ENCODE assay signal across 11 mouse cellular contexts in genomic region chr7:66101866-66102265, GRCm38 (mm10). TPM values are rescaled to one million over a fixed set of nuclear protein-coding genes. Genes with fewer than 3 reads are reported as not detected.
DNase-seq lines count a peak whose midpoint lies in the region; ATAC-seq and TF ChIP-seq lines count a peak whose summit lies in the region.
"Had no signal": no experiment of that assay in that cellular context is flagged by ENCODE, and none has a peak within 500 bp of the region (broad histone marks: within the 10 kb centered on the region; RNA-seq: fewer than 3 reads in every experiment).

No protein-coding gene starts in this region.

- TF ChIP-seq CTCF in lung, embryonic 14.5 days (IDR thresholded peaks at IDR 0.05; ENCODE audit: low read depth): peak; percentile 73

- no peak for DNase-seq in frontal cortex, postnatal 14 days (ENCODE audit: low spot score in 2 of 2)
- DNase-seq in lung, embryonic 14.5 days: peak; percentile 86
- no peak for DNase-seq in lung, adult 18-20 months
- DNase-seq in layer of hippocampus, postnatal 10 days (ENCODE audit: low spot score in 2 of 2): no peak
- no peak for DNase-seq in adrenal gland, adult 8-10 months

- WGBS in lung, embryonic 14.5 days: 3% methylated on average over 4 of the region's 4 CpGs

- no peak overlapping the region for H3K4me2 ChIP-seq in lung, embryonic 14.5 days
- H3K4me2 ChIP-seq: heart, embryonic 13.5 days; stomach, embryonic 15.5 days had no signal

- H3K27ac ChIP-seq in lung, embryonic 14.5 days (ENCODE audit: low read depth): no peak overlapping the region
- H3K27ac ChIP-seq: heart, embryonic 13.5 days; stomach, embryonic 15.5 days had no signal

- H3K27me3 ChIP-seq in lung, embryonic 14.5 days (ENCODE audit: insufficient read depth, low read length): no peaks in the 10 kb centered on the region
- H3K27me3 ChIP-seq: stomach, embryonic 15.5 days had no signal

- H3K9ac ChIP-seq in lung, embryonic 14.5 days: no peak overlapping the region
- H3K9ac ChIP-seq: heart, embryonic 13.5 days; stomach, embryonic 15.5 days had no signal

- H3K4me3 ChIP-seq in lung, embryonic 14.5 days (ENCODE audit: low read depth, low read length): no peak overlapping the region
- H3K4me3 ChIP-seq: heart, embryonic 13.5 days; stomach, embryonic 15.5 days had no signal

- ATAC-seq in frontal cortex, adult (ENCODE audit: low TSS enrichment): peak; percentile 41; the same call in 1 of the 2 replicates
- ATAC-seq in lung, embryonic 14.5 days (ENCODE audit: insufficient read depth): no peak
- peak; percentile 63; the same call in 1 of the 2 replicates for ATAC-seq in common myeloid progenitor, adult 5-6 weeks (replicated peaks; ENCODE audit: low read depth, poor library complexity, severe bottlenecking)
- ATAC-seq in neutrophil, adult 5-6 weeks (ENCODE audit: extremely low read depth, insufficient number of reproducible peaks, low FRiP score, poor library complexity, severe bottlenecking): peak; percentile 53; the same call in 1 of the 2 replicates

- no peaks in the 10 kb centered on the region for H3K36me3 ChIP-seq in lung, embryonic 14.5 days (ENCODE audit: insufficient read depth)
- H3K36me3 ChIP-seq: heart, embryonic 13.5 days; stomach, embryonic 15.5 days had no signal

- H3K9me3 ChIP-seq in lung, embryonic 14.5 days (ENCODE audit: low read depth, low read length): no peaks in the 10 kb centered on the region
- H3K9me3 ChIP-seq: heart, embryonic 13.5 days; stomach, embryonic 15.5 days had no signal

- H3K4me1 ChIP-seq in lung, embryonic 14.5 days (ENCODE audit: insufficient read depth): 0 out of 2 replicates have a peak, but pooled peaks cover 10% of the 10 kb centered on the region

RNA-seq across cellular contexts. Expression of gene Chsy1, which starts 7.4 kb away (rescaled TPM):
- 29.0 and 29.9 TPM in 2 replicates for polyA plus RNA-seq in lung, embryonic 14.5 days (2014; fragmentation: Nextera tagmentation; extraction: Ambion mirVana)
- total RNA-seq in common myeloid progenitor, adult 5-6 weeks (2017): 48.8 and 55.9 TPM in 2 replicates
- 120 and 122 TPM in 2 replicates for total RNA-seq in neutrophil, adult 5-6 weeks (2017)
- 10 to 100 TPM; 23.6 to 25.2 TPM for total RNA-seq in layer of hippocampus, postnatal 10 days (2021)
- total RNA-seq in adrenal gland, adult 8-10 months (2022): 10 to 100 TPM; 13.8 to 15.8 (median 15.0) TPM

RNA-seq across cellular contexts. Expression of gene Selenos, which starts 22.4 kb away (rescaled TPM):
- 95.3 and 102 TPM in 2 replicates for polyA plus RNA-seq in lung, embryonic 14.5 days (2014; fragmentation: Nextera tagmentation; extraction: Ambion mirVana)
- 75.8 and 88.7 TPM in 2 replicates for total RNA-seq in common myeloid progenitor, adult 5-6 weeks (2017)
- total RNA-seq in neutrophil, adult 5-6 weeks (2017): 44.6 and 48.3 TPM in 2 replicates
- total RNA-seq in layer of hippocampus, postnatal 10 days (2021): 10 to 100 TPM; 53.0 to 58.2 TPM
- total RNA-seq in adrenal gland, adult 8-10 months (2022): 100 to 1,000 TPM in 3 of 4 experiments, 10 to 100 TPM in 1; 94.9 to 132 (median 113) TPM

RNA-seq across cellular contexts. Expression of gene Snrpa1, which starts 43.1 kb away (rescaled TPM):
- 196 and 200 TPM in 2 replicates for polyA plus RNA-seq in lung, embryonic 14.5 days (2014; fragmentation: Nextera tagmentation; extraction: Ambion mirVana)
- 149 and 163 TPM in 2 replicates for total RNA-seq in common myeloid progenitor, adult 5-6 weeks (2017)
- 28.4 and 38.1 TPM in 2 replicates for total RNA-seq in neutrophil, adult 5-6 weeks (2017)
- total RNA-seq in layer of hippocampus, postnatal 10 days (2021): 10 to 100 TPM; 41.9 to 50.3 TPM
- total RNA-seq in adrenal gland, adult 8-10 months (2022): 10 to 100 TPM; 30.4 to 43.3 (median 34.4) TPM

RNA-seq across cellular contexts. Expression of gene Gm45213, which starts 58.5 kb away (rescaled TPM):
- not detected in 2 replicates for polyA plus RNA-seq in lung, embryonic 14.5 days (2014; fragmentation: Nextera tagmentation; extraction: Ambion mirVana)
- total RNA-seq in common myeloid progenitor, adult 5-6 weeks (2017): not detected in 2 replicates
- not detected in 2 replicates for total RNA-seq in neutrophil, adult 5-6 weeks (2017)
- not detected for total RNA-seq in layer of hippocampus, postnatal 10 days (2021)
- total RNA-seq in adrenal gland, adult 8-10 months (2022): not detected
- polyA plus RNA-seq: heart, embryonic 13.5 days; liver, embryonic 16.5 days; stomach, embryonic 15.5 days had no signal
